Mouse (Mus musculus) CH12.LX (cell line): ENCODE data around the gene Grin2a. TPM values are rescaled to one million over a fixed set of nuclear protein-coding genes. Genes with fewer than 3 reads are reported as not detected.

Experiments
- DNase-seq: peaks from one replicate; pipeline ENCODE4 v3.0.0-alpha.2; 2013; ENCODE audit errors: extremely low read depth
- H3K27ac ChIP-seq: 2 replicates; pipeline ENCODE4 v1.5.1; 2012; ENCODE audit warnings: low read depth, mild to moderate bottlenecking, control low read depth, moderate library complexity; ENCODE audit not compliant: insufficient read depth
- H3K27me3 ChIP-seq: replicated peaks from 2 replicates; pipeline ENCODE3; 2012; ENCODE audit warnings: inconsistent platforms
- H3K36me3 ChIP-seq, 2 experiments: replicated peaks in 1 of 2; 2 replicates each; pipeline versions ENCODE3 to v1.6.1; 2012; ENCODE audit warnings: inconsistent platforms in 1 of 2, low read length in 1 of 2, mild to moderate bottlenecking in 1 of 2, mixed read lengths in 1 of 2, moderate library complexity in 1 of 2; ENCODE audit not compliant: control insufficient read depth in 1 of 2, insufficient read depth in 1 of 2
- H3K4me1 ChIP-seq, 2 experiments: 2 replicates each; pipeline ENCODE4 v1.6.1; 2012; ENCODE audit warnings: inconsistent platforms in 1 of 2, moderate library complexity in 1 of 2; ENCODE audit not compliant: insufficient read depth in 2 of 2, control insufficient read depth in 1 of 2
- H3K4me2 ChIP-seq: 2 replicates; pipeline ENCODE4 v1.6.1; 2012; ENCODE audit warnings: low read depth, mild to moderate bottlenecking, control low read depth; ENCODE audit not compliant: poor library complexity, insufficient read depth, severe bottlenecking
- H3K4me3 ChIP-seq, 3 experiments: fragments of 150-350 bp in 1 of 3; sonication (generic) in 1 of 3; replicated peaks in 1 of 3; 2 replicates each; pipeline versions ENCODE3 to v1.5.1; 2011 to 2012; ENCODE audit warnings: low read depth in 2 of 3, low read length in 2 of 3, mild to moderate bottlenecking in 2 of 3, moderate library complexity in 2 of 3, control low read depth in 1 of 3, improper control_type of control experiment in 1 of 3, inconsistent platforms in 1 of 3, mixed read lengths in 1 of 3; ENCODE audit not compliant: poor library complexity in 1 of 3
- H3K79me2 ChIP-seq: replicated peaks from 2 replicates; pipeline ENCODE4 v1.6.1; 2012; ENCODE audit warnings: mild to moderate bottlenecking, moderate library complexity; ENCODE audit not compliant: control insufficient read depth, poor library complexity, insufficient read depth, severe bottlenecking; ENCODE audit errors: extremely low read depth
- H3K9ac ChIP-seq: 2 replicates; pipeline ENCODE4 v1.6.1; 2012; ENCODE audit warnings: low read depth, mild to moderate bottlenecking, control low read depth, moderate library complexity; ENCODE audit not compliant: insufficient read depth
- H3K9me3 ChIP-seq: replicated peaks from 2 replicates; pipeline ENCODE3; 2012; ENCODE audit warnings: low read length, inconsistent platforms, mixed read lengths
- BHLHE40 ChIP-seq: IDR thresholded peaks from 2 replicates; pipeline ENCODE4 v1.6.1; 2011; ENCODE audit warnings: mild to moderate bottlenecking, low read depth, low read length, improper control_type of control experiment
- CHD2 ChIP-seq: IDR thresholded peaks from 2 replicates; pipeline ENCODE4 v1.6.1; 2011; ENCODE audit warnings: low read length, improper control_type of control experiment
- CTCF ChIP-seq, 2 experiments: IDR thresholded peaks in 1 of 2; conservative IDR thresholded peaks in 1 of 2; 2 replicates each; pipeline ENCODE4 v1.5.1; 2011 to 2012; ENCODE audit warnings: low read depth in 2 of 2, low read length in 2 of 2, improper control_type of control experiment in 1 of 2, inconsistent platforms in 1 of 2, mild to moderate bottlenecking in 1 of 2, moderate library complexity in 1 of 2
- GABPA ChIP-seq: IDR thresholded peaks from 2 replicates; pipeline ENCODE4 v1.6.1; 2012; ENCODE audit warnings: low read depth, low read length, improper control_type of control experiment, inconsistent platforms; ENCODE audit not compliant: insufficient replicate concordance
- IRF4 ChIP-seq: IDR thresholded peaks from 2 replicates; pipeline ENCODE4 v1.6.1; 2014; ENCODE audit warnings: low read depth, mild to moderate bottlenecking, inconsistent platforms, low read length, improper control_type of control experiment
- JUND ChIP-seq: conservative IDR thresholded peaks from 2 replicates; pipeline ENCODE4 v1.6.1; 2011; ENCODE audit warnings: low read depth, low read length, improper control_type of control experiment
- KAT2A ChIP-seq: IDR thresholded peaks from 2 replicates; pipeline ENCODE4 v1.6.1; 2012; ENCODE audit warnings: low read length, improper control_type of control experiment, inconsistent platforms; ENCODE audit not compliant: insufficient replicate concordance
- MAFK ChIP-seq: IDR thresholded peaks from 2 replicates; pipeline ENCODE4 v1.6.1; 2011; ENCODE audit warnings: low read length, improper control_type of control experiment; ENCODE audit not compliant: insufficient replicate concordance
- MAZ ChIP-seq: IDR thresholded peaks from 2 replicates; pipeline ENCODE4 v1.6.1; 2012; ENCODE audit warnings: low read depth, mild to moderate bottlenecking, inconsistent platforms, low read length, improper control_type of control experiment, moderate library complexity
- MEF2A ChIP-seq: IDR thresholded peaks from 2 replicates; pipeline ENCODE4 v1.6.1; 2014; ENCODE audit warnings: low read depth, mild to moderate bottlenecking, inconsistent platforms, low read length, improper control_type of control experiment, borderline replicate concordance
- PAX5 ChIP-seq: IDR thresholded peaks from 2 replicates; pipeline ENCODE4 v1.6.1; 2012; ENCODE audit warnings: low read length, inconsistent platforms, mixed read lengths
- POLR2A ChIP-seq: IDR thresholded peaks from 2 replicates; pipeline ENCODE4 v1.6.1; 2011; ENCODE audit warnings: low read depth, mild to moderate bottlenecking, improper control_type of control experiment, low read length
- POLR2AphosphoS2 ChIP-seq: IDR thresholded peaks from 2 replicates; pipeline ENCODE4 v1.6.1; 2011; ENCODE audit warnings: low read depth, low read length, improper control_type of control experiment
- RAD21 ChIP-seq: IDR thresholded peaks from 2 replicates; pipeline ENCODE4 v1.6.1; 2011; ENCODE audit warnings: low read depth, mild to moderate bottlenecking, low read length, improper control_type of control experiment, moderate library complexity
- SIN3A ChIP-seq: IDR thresholded peaks from 2 replicates; pipeline ENCODE4 v1.6.1; 2012; ENCODE audit warnings: low read length, improper control_type of control experiment, inconsistent platforms
- SMC3 ChIP-seq: IDR thresholded peaks from 2 replicates; pipeline ENCODE4 v1.6.1; 2011; ENCODE audit warnings: low read depth, low read length, improper control_type of control experiment
- TBP ChIP-seq: conservative IDR thresholded peaks from 2 replicates; pipeline ENCODE4 v1.6.1; 2011; ENCODE audit warnings: low read depth, low read length, improper control_type of control experiment
- TCF12 ChIP-seq: IDR thresholded peaks from 2 replicates; pipeline ENCODE4 v1.6.1; 2014; ENCODE audit warnings: low read depth, mild to moderate bottlenecking, inconsistent platforms, low read length, improper control_type of control experiment
- UBTF ChIP-seq: IDR thresholded peaks from 2 replicates; pipeline ENCODE4 v1.6.1; 2012; ENCODE audit warnings: low read depth, mild to moderate bottlenecking, inconsistent platforms, low read length, improper control_type of control experiment, moderate library complexity
- USF2 ChIP-seq: conservative IDR thresholded peaks from 2 replicates; pipeline ENCODE4 v1.6.1; 2011; ENCODE audit warnings: low read depth, low read length, improper control_type of control experiment
- ZKSCAN1 ChIP-seq: IDR thresholded peaks from 2 replicates; pipeline ENCODE4 v1.6.1; 2012; ENCODE audit warnings: low read depth, inconsistent platforms, low read length, improper control_type of control experiment, borderline replicate concordance
- dilution Hi-C: fragments of 300-500 bp; cut with MboI; formaldehyde crosslinking; loops from 2 replicates; pipeline ENCODE4 v1.14.3; 2020; ENCODE audit warnings: low sequenced_read_pairs; ENCODE audit not compliant: extremely low pct_unique_long_range_greater_than_20kb, extremely low pct_ligation_motif_present
- in situ Hi-C: fragments of 300-500 bp; cut with MboI; formaldehyde crosslinking; loops from 3 replicates; pipeline ENCODE4 v1.14.3; 2019; ENCODE audit warnings: low sequenced_read_pairs, low pct_ligation_motif_present, low pct_unique_long_range_greater_than_20kb, mixed read lengths
- polyA plus RNA-seq: library from polyadenylated mRNA; unstranded; fragments of >175 nt; gene quantifications from 2 replicates; pipeline ENCODE4 v1.2.1, GENCODE M21; 2012; ENCODE audit warnings: low read depth; ENCODE audit not compliant: insufficient read length
- total RNA-seq, 2 experiments: library from RNA; depleted of rRNA; stranded (reverse); fragments of 300-350 nt in 1 of 2; fragments of >200 nt in 1 of 2; gene quantifications; 2 replicates each; pipeline ENCODE4 v1.2.3; 2012 to 2014

The Grin2a gene
- total and polyA plus RNA-seq, 3 experiments: not detected

DNA sequence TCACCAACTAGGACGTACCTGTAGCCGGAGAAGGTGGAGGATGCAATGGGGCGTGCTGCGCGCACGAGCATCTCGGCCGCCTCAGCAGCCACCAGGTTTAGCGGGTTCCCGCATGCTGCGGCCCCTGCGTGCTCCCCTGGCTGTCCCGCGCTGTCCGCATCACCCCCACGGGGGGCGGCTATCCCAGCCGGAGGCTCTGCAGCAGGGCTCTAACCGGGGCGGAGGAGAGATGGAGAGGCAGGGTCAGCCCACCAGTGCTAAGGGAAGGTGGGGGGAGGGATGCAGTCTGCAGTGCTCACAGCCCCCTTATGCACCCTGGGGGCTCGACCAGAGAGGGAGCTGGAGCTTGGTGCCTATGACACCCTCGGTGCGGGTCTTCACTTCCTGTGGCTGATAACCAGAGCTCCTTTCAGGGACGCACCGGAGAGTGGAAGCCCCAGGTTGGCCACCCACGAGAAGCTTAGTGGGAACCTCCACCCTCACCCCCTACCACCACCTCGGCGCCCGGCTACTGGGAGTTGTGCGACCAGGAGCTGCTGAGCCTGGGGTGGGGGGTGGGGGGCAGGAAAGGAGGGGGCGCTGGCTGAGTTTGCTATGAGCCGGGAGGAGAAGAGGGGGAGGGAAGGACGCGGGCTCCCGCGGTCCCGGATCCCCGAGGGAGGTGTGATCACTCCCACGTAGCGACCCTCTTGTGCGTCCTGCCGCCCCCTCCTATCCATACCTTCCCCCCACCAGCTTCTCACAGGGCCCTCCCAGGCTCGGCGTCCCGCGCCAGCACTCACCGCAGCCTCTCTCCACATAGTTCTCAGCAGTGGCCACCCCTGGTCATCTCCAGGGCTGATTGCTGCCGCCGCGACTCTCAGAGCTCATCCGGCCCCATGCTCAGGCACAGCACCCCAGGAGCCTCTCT is 1.1 kb downstream of the Grin2a start:
- no peak overlapping the region for H3K27ac ChIP-seq
- in situ Hi-C loops (no loop called here), dilution Hi-C loops (no loop called here)
- H3K4me1 ChIP-seq: no peaks in the 10 kb centered on the region
- no peak for DNase-seq
- H3K4me2 ChIP-seq: no peak overlapping the region
- no peaks in the 10 kb centered on the region for H3K9me3 ChIP-seq
- TF ChIP-seq GABPA (no peak), PAX5 (no peak), MAFK (no peak), IRF4 (no peak), POLR2A (no peak), USF2 (no peak), ZKSCAN1 (no peak), TBP (no peak), MAZ (no peak), SIN3A (no peak), UBTF (no peak), TCF12 (no peak), CHD2 (no peak), BHLHE40 (no peak), JUND (no peak), POLR2AphosphoS2 (no peak), MEF2A (no peak)
- peaks cover 10% of the 10 kb centered on the region for H3K27me3 ChIP-seq
- no peaks in the 10 kb centered on the region for H3K79me2 ChIP-seq
- H3K4me3 ChIP-seq: no peak overlapping the region
- no peak overlapping the region for H3K9ac ChIP-seq
- no peaks in the 10 kb centered on the region for H3K36me3 ChIP-seq

- Histone ChIP-seq H3K4me1 (no peaks in the 10 kb centered on the region), H3K27ac (no peak overlapping the region), H3K27me3 (peaks cover 9% of the 10 kb centered on the region), H3K9me3 (no peaks in the 10 kb centered on the region), H3K4me3 (no peak overlapping the region), H3K79me2 (no peaks in the 10 kb centered on the region), H3K4me2 (no peak overlapping the region), H3K9ac (no peak overlapping the region), H3K36me3 (no peaks in the 10 kb centered on the region)
- TF ChIP-seq SMC3 (peak; percentile 31; the same call in 1 of the 2 replicates), RAD21 (peak; percentile 55), CTCF (conservative IDR thresholded peaks at IDR 0.05 in 1 of 2, IDR thresholded peaks at IDR 0.05 in 1 of 2; ENCODE audit: low read depth in 2 of 2, low read length in 2 of 2) (peak in 1 of 2 experiments; percentile 53; a peak in 2 of 4 replicates), KAT2A (no peak)
- in situ Hi-C loops: no loop called here
- dilution Hi-C loops: no loop called here
- no peak for DNase-seq
These were observed 1.9 kb downstream of the Grin2a start for GRCm38 (mm10) chr16:9993255-9994040.
